Mouse (Mus musculus) right cerebral cortex, postnatal 4 days (tissue): ENCODE data around the gene Arl3.
"Not testable (repeated sequence)": the region's sequence is repeated elsewhere in the genome, so short reads cannot be mapped to it uniquely, and the experiment has no call there.

Experiments used
- DNase-seq: peaks from one replicate; pipeline ENCODE4 v3.0.0-alpha.2; 2022

The Arl3 gene

DNA sequence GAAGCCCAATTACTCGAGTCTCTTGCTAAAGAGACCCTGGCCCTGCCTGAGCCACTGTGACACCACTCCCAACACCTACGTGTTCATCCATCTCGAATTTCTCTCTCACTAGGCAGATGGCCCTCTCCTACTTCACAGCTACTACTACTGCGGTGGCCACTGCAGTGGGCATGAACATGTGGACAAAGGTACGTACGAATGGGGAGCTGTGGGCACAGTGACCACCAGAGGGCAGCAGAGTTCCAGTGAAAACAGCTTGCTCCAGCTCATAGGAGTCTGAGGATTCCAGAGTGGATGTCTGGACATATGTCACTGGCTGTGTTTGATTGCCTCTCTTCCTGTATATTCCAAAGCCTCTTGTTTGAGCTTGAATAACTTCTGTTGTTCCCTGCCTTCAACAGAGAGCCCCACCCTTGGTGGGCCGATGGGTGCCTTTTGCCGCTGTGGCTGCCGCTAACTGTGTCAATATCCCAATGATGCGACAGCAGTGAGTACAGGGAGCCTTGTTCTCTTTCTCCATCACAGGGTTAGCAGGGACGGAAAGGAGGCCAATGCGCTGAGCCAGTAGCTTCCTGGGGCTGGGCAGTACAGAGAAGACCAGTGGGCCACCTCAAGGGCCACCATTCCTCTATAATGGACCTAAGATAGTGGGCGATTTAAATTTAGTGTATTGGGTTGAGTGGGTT lies 15.0 kb upstream of the Arl3 start:
- peak; percentile 95 for DNase-seq

DNA sequence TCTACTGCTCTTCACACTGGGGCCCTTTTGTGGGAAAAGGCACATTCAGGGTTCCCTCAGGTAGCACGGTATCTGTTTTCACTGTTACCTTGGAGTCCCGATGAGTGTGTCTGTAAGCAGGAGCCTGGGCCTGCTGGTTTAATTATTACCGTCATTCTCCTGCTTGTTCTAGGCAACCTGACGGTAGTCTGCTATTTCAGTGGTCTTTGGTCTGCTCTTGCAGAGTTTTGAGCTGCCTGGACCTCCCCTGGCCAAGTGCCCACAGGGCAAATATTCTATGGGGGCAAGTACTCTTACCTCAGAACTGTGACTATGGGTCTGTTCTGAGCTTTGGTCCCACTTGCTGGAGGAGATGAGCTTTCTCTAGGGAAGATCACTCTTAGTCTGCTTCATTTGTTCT lies 2.2 kb upstream of the Arl3 start:
- DNase-seq, result no peak

DNA sequence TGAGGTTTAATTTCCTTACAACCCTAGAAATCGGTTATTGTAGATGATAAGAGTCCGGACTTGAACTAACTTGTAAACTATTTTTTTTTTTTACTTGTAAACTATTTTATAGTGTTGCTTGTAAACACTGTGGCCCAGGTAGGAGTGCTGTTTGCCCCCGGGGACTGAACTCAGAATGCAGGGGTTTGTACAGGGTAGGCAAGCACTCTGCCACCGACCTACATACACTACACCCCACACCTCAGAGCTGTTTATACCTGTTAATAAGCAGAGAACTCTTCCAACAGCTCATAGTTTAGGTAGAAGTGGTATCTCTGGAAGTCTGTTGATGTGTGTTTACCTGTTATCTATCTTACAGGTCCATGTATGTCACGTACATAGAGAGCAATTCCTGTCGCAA lies 992 bp upstream of the Arl3 start:
- no peak for DNase-seq

DNA sequence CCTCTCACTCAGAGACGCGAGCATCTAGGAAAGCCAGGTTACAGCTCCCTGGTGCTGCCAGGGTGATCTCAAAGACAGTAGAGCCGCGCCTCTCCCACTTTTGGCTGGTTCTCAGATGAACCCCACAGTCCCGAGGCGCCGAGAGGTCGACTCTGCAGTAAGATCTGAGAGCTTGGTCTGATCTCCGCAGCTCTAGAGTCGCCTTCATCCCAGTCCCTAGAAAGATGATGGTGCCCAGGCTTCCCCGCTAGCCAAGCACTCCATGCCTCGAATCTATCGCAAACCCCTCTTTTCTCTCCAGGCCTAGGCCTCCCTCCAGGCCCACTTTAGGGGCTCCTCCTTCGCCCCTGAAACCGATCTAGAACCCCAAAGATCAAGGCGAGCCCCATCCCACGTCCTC lies 450 bp downstream of the Arl3 start:
- DNase-seq, result no peak

DNA sequence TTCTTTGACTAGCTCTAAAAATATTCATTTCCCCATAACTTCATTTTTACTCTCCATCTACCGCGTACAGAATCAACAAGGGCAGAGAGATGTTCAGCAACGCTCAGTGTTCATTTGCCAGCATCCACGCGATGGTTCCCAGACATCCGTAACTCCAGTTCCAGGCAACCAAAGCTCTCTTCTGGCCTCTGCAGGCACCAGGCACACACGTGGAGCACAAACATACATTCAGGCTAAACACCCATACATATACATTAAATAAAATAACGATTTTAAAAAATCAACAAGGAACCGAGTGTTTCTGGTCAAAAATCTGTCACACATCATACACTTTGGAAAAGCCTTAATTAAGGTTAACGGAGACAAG lies 1.1 kb downstream of the Arl3 start:
- no peak for DNase-seq

DNA sequence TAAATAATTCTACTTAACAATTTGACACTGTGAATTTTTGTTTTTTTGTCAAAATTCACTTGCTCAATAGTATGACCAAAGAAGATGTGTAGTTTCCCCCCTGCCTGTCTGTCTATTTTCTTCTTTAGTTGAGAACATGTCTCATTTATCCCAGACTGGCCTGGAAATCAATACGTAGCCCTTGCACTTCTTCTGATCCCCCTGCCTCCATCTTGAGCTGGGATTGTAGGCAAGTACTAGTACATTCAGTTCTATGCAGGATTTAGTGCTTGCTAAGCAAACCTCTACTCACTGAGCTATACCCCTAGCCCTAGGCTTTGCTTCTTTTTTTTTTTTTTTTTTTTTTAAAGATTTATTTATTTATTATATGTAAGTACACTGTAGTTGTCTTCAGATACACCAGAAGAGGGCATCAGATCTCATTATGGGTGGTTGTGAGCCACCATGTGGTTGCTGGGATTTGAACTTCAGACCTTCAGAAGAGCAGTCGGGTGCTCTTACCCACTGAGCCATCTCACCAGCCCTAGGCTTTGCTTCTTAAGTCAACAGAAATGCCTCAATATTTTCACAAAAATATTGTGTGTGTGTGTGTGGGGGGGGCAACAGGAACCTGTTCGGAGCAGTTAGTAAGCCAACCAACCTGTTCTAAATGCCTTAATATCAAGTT lies 1.7 kb downstream of the Arl3 start:
- DNase-seq, result not testable (repeated sequence)

DNA sequence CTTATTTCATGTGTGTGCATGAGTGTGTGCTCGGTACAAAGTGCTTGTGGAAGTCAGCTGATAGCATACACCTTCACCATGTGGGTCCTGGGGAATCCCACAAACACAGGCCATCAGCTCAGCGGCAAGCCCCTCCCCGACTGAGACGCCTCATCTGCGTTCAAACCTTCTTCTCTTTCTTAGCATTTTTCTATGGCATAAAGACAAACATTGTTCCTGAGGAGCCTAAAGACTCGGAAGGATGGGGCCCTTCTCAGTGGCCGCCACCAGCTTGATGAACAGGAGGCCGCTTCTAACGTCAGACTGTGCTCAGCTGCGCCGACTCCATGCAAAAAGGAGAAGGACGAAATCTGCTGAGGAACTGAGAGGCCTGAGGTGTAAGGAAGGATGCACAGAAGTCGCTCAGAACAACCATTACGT lies 8.9 kb downstream of the Arl3 start:
- DNase-seq, result no peak

DNA sequence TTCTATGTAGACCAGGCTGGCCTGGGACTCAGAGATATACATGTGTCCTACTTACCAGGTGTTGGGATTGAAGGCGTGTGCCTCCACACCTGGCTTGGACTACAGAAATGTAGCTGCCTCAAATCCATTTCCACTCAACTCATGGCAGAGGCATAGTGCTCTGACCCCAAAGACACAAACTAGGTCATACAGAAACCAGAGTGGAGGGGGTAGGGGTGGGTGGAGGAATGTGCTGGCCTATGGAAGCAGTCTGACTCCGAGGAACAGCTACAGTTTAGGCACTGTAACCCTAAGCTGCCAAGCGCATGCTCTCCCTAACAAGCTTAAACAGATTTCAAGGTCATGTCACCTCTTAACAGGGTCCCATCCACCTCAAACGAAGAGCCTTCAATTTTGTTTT lies 9.4 kb downstream of the Arl3 start:
- no peak for DNase-seq

DNA sequence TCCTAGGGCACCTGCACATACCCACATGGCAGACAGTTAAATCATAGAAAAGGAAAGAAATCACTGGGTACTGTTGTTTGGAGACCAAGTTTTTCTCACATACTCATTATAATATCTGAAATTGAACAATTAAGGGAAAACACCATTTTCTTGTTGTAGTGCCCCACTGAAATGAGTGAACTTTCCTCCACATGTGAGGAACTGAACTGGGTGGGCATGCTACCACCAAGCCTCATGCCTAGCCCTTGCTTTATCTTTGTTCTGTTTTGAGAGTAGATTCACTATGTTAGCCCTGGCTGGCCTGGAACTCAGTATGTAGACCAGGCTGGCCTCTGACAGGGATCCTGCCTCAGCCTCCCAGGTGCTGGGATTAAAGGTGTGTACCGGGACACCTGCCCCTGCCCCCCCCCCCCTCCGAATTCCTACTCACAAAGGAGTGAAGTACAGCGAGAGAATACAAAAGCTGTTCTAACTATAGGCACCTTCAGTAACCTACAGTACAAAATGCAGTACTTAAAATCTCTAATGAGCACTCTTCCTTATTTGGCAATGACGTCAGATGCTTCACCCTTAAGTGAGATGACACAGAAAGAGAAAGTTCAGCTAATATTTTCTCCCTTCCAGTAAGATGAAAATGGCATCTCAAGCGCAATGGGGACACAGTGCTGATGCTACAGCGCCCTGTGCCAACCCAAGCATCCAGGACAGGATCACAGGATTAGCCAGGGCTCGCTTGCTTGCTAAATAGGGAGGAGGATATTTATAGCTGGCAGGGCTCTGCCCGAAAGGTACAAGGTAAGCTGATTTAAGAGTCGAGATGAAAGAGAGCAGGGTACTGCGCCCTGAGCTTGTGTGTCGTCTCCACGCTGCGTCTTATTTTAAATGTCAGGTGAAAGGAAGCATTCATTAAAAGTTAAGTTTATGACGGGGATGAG lies 10.2 kb downstream of the Arl3 start:
- no peak for DNase-seq

DNA sequence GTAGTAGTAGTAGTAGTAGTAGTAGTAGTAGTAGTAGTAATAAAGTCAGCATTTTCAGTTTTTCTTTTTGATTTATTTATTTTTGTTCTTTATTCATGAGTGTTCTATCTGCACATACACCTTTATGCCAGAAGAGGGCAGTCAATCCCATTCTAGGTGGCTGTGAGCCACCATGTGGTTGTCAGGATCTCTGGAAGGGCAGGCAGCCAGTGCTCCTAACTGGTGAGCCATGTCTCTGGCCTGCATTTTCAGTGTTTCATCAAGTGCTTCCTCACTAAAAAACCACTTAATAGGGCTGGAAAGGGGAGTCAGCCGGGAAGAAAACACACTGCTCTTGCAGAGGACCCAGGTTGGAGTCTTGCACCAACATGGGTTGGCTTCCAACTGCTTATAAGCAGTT lies 10.9 kb downstream of the Arl3 start:
- peak; percentile 49 for DNase-seq

DNA sequence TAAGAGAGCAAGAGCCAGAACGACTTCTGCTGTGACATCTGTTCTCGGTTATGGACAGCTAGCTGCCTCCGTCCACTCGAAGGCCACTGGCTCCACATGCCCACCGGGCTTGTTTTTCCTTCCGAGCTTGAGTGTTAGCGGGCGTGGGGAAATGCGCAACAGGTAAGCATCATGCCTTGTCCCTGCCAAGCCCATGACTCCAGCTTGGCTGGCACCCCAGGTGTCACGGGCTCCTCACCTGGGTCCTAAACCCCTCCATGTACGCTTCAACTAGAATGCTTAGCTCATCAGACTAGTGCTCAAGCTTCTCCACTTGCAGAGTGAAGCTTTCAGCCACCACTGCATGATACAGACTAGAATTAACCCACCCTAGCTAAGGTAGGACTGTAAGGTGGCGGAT lies 14.4 kb downstream of the Arl3 start:
- no peak for DNase-seq

DNA sequence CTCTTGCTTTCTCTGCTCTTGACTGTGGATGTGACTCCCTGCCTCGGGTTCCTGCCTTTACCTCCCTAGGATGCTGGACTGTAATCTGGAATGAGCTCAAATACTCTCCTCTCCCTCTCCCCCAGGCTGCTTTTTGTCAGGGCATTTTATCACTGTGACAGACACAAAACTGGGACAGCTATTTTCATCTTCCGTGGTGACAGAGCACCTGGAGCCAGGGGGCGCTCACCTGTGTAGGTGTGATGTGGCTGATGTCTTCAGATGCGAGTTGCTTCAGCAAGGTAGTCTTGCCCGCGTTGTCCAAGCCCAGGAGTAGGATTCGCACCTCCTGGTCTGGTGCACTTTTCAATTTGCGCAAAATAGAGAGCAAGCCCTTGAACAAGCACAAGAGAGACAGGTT lies 15.0 kb downstream of the Arl3 start:
- DNase-seq, result no peak

DNA sequence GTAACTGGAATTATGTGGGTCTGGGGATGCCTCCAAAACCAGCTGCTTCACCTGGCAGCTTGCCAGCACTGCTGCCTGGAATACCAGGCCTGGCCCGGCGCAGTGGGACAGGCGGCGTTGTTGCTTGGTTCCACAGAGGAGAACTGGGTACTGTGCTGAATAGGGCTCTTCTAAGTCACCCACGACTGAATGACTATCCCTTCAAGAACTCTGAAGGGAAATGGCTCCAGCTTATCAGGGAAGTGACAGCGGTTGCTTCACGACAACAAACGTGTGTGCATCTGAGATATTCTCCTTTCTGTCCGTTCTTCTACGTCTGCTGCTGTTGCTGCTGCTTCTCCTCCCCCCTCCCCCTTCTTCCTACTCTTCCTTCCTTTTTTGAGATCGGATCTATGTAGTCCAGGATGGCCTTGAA lies 19.4 kb downstream of the Arl3 start:
- DNase-seq, result peak; percentile 68

DNA sequence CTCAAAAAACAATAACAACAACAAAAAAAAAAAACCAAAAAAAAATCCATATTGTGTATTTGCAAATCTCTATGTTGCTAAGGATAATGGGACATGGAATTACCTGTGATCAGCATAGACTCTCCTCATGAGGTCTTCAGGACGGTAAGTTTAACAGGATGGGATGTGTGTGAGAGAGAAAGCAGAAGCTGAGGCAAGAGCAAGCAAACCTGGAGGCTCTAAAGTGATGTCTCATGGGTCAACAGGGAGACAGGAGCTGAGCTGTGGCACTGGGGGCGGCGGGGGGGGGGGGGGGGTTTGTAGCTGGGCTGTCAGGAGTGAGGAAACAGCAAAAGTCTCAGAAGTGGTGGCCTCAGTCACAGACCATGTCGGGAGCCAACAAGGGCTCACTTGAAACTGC lies 20.5 kb downstream of the Arl3 start:
- DNase-seq, result no peak

DNA sequence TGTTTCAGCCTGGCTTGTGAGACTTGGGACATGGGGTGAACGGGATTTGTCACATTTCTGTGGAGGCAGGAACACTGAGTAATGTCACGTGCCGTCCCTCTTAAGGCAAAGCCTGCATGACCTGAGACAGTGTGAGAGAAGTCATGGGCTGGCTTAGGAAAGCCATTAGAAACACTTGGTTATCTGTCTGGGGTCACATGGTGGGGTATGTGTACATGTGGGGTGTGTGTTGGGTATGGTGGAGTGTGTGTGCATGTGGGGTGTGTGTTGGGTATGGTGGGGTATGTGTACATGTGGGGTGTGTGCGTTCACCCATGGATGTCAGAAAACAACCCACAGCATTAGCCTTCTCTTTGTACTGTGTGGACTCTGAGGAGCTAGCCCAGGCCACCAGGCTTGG lies 22.6 kb downstream of the Arl3 start:
- DNase-seq, result no peak

DNA sequence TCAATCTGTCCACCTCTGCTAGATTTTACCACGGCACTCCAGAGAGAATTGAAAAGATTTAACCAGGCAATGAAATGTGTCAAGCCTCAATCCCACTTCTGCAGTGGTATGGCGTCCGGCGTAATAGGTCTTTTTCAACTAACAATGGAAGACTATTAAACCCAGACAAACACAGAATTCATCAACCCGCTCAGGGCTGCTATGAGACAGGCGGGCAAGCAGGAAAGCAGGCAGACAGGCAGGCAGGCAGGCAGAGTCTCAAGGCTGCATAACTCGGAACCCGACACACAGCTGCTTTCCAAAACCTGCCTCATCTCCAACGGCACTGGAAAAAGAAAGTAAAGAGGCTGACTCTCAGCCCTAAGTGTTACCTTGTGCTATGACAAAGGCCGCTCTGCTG lies 24.9 kb downstream of the Arl3 start:
- no peak for DNase-seq

DNA sequence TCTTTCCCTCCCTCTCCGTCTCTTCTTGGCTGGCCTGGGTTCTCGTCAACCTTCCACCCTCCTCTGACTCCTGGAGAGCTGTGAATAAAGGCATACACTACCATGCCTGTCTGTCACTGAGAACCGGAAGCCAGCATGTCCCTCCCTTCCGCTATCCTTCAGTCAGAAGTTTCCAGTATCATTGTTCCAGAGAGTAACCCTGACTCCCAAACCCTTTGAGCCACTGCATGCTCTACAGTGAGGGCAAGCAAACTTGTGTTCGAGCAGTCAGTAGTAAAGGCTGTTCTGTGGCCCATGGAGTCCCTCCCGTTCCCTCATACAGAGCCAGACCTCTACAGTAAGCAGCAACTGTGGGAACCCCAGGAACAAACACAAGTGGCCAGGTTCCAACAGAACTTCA lies 25.4 kb downstream of the Arl3 start:
- no peak for DNase-seq

DNA sequence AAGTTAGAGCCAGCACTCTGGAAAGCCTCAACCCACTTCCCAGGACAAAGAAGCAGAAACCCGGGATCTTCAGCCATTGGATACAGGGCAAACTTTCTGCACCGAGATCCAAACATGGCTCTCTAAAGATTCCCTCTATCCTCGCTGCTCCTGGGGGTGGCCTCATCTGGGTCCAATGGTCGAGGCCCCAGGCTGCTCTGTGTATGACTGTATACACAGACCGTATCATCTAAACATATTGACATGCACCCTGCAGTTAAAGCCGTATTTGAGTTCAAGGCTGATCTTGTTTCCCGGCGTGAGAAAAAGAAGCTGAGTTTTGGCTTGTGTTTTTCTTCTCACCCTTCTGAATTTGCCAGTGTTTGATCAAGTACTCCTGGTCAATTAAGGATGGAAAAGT lies 30.2 kb downstream of the Arl3 start:
- DNase-seq, result no peak

DNA sequence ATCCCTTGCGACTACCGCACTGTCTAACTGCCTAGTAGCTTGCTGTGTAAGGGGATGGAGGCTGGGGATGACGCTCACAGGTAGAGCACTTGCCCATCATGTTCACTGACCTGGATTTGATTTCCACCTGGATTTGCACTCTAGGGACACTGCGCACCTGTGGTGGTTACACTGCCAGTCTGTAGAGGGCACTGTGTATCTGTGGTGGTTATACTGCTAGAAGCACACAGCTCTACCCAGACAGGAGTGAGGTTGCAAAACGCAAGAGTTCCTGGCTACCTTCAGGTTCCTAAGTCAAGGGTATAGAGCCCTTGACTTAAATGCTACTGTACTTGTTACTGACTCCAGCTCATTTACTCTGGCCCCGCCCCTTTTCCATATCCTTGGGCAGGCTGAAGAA lies 34.8 kb downstream of the Arl3 start:
- no peak for DNase-seq

DNA sequence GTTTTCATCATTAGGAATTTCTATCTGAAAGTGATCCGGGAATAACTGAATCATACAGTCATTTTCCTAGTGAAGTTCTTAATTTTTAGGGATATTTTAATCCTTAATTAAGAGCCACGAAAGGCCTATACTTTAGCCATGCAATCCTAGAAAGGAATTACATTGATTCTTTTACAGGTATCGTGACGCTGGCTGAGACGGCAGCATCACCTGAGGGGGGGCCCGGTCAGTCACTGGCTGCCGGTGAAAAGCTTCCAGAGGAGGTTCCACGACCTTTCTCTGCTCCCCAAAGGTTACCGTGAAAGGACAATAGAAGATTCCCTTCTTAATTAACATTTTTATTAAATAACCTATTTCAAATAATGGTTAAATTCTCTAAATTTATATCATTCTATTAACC lies 35.6 kb downstream of the Arl3 start:
- DNase-seq, result no peak

DNA sequence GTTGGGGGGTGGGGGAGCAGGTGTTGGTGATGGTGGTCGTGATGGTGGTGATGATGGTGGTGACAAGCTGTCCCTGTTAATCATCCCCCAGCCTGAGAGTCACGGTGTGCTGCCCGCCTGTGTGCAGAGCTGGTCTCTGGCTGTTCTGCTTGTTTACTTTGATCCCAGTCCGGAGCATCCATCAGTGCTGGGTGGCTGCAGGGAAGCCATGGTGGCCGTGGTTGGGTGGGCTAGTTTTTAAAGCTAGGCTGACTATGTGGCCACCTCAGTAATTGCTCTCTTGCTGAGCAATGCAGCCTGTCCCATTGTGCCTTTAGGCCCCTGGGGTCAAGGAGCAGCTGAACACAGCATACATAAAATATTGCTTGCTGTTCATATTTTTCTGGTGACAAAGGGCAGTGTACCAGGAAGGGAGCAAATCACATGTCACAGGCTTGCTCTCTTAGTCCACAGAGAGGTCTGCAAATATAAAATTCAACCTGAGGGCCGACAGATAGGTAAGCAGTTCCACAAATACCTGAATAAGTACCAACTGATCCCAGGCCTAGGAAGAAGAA lies 38.4 kb downstream of the Arl3 start:
- no peak for DNase-seq

DNA sequence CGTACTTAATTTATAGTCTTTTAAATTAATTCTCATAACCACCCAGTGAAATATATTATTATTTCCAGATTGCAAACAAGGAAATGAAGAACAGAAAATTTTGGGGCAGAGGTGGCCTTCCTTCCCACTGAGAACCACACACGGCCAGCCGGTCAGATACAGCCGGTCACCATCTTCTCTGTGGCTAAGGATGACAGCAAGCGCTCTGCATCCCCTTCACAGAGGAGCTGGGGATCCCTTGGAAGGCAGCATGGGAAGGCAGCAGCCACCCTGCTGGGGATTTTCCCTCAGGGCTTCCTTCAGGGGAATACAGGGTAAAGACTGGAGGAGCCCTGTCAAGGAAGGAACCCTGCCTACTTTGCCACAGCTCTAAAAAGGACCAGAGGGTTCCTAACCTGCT lies 39.5 kb downstream of the Arl3 start:
- no peak for DNase-seq

DNA sequence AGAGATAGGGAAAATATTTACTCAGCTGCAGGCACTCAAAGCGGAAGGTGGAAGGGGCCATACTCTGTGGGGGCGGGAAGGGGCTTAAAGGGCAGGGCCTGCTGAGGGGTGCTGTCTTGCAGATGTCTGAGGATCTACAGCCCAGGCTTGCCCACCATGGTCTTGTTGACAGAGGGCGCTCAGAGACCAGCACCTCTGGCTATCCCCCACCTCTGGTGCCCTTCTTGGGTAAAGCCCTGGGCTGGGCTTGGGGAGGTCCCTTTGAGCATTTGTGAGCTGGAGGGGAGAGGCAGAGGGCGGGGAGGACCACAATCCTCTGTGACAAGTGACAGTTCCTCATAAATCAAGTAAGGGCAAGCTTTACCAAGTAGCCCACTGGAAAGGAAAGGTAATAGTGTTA lies 39.9 kb downstream of the Arl3 start:
- DNase-seq, result no peak
